Mouse (Mus musculus): Measurements from ENCODE around the gene Clec1b.

DNA sequence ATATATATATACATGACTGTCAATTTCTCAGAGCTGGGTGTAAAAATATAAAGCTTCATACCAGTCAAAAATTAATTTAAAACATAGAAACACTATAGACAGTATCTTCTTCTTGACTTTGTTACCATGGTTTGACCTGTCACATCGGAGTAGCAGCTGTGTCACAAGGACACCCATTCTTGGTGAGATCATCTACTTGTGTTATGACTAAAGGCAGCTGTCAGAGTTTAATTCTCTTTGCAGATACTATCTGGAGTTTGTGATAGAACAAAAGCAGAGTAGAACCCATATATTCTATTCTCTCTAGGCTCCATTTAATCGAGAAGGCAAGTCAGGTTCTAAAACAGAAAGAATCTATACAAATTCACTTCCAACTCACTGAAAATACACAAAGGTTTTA is 40.9 kb downstream of the Clec1b start:
- no peak for TF ChIP-seq POLR2A (IDR thresholded peaks at IDR 0.05; ENCODE audit: control insufficient read depth, extremely low read depth, insufficient read depth, low read length, poor library complexity)
- no peak for TF ChIP-seq CTCF (IDR thresholded peaks at IDR 0.05; ENCODE audit: borderline replicate concordance, control insufficient read depth, extremely low read depth, insufficient read depth, low read length, poor library complexity)

Data from thymus, adult 2 months (tissue).